21 mouse cellular contexts compared by ENCODE assay signal in genomic region chr7:128023565-128023964, GRCm38 (mm10). TPM values are rescaled to one million over a fixed set of nuclear protein-coding genes. Genes with fewer than 3 reads are reported as not detected.
"Had no signal": no experiment of that assay in that cellular context is flagged by ENCODE, and none has a peak within 500 bp of the region (broad histone marks: within the 10 kb centered on the region; RNA-seq: fewer than 3 reads in every experiment).

No protein-coding gene starts in this region.

- H3K36me3 ChIP-seq: limb, embryonic 12.5 days; liver, embryonic 15.5 days; lung, embryonic 15.5 days; midbrain, embryonic 12.5 days; stomach, embryonic 15.5 days had no signal

- H3K9ac ChIP-seq: limb, embryonic 12.5 days; liver, embryonic 15.5 days; lung, embryonic 15.5 days; midbrain, embryonic 12.5 days; stomach, embryonic 15.5 days had no signal

- H3K4me1 ChIP-seq: limb, embryonic 12.5 days; liver, embryonic 15.5 days; lung, embryonic 15.5 days; midbrain, embryonic 12.5 days; stomach, embryonic 15.5 days had no signal

- H3K9me3 ChIP-seq: limb, embryonic 12.5 days; liver, embryonic 15.5 days; lung, embryonic 15.5 days; midbrain, embryonic 12.5 days; stomach, embryonic 15.5 days had no signal

- H3K27me3 ChIP-seq: limb, embryonic 12.5 days; liver, embryonic 15.5 days; lung, embryonic 15.5 days; midbrain, embryonic 12.5 days; stomach, embryonic 15.5 days had no signal

- H3K27ac ChIP-seq: layer of hippocampus, adult 2 months; limb, embryonic 12.5 days; liver, embryonic 15.5 days; lung, embryonic 15.5 days; macrophage; midbrain, embryonic 12.5 days; stomach, embryonic 15.5 days had no signal

- H3K4me3 ChIP-seq: layer of hippocampus, adult 2 months; limb, embryonic 12.5 days; liver, embryonic 15.5 days; lung, embryonic 15.5 days; midbrain, embryonic 12.5 days; stomach, embryonic 15.5 days had no signal

- H3K4me2 ChIP-seq: limb, embryonic 12.5 days; liver, embryonic 15.5 days; lung, embryonic 15.5 days; midbrain, embryonic 12.5 days; stomach, embryonic 15.5 days had no signal

- ATAC-seq: midbrain, embryonic 16.5 days had no signal

- DNase-seq: kidney, adult 18-20 months; kidney, postnatal 10 days; kidney, postnatal 4 days; liver; right cerebral cortex, postnatal 14 days; thymus, postnatal 36 days had no signal

RNA-seq across cellular contexts. Expression of gene Trim72, which starts 19.8 kb away (rescaled TPM):
- polyA plus RNA-seq: kidney, embryonic 14.5 days; macrophage; midbrain, embryonic 12.5 days; midbrain, embryonic 16.5 days; neural tube, embryonic 14.5 days; thymus, postnatal 0 days had no signal

RNA-seq across cellular contexts. Expression of gene Gm49368, which starts 38.9 kb away (rescaled TPM):
- total RNA-seq: layer of hippocampus, adult 2 months; layer of hippocampus, postnatal 10 days; left cerebral cortex, postnatal 36 days; megakaryocyte-erythroid progenitor cell, adult 5-6 weeks had no signal
- polyA plus RNA-seq: kidney, embryonic 14.5 days; limb, embryonic 12.5 days; lung, embryonic 15.5 days; midbrain, embryonic 12.5 days; midbrain, embryonic 16.5 days; neural tube, embryonic 14.5 days; stomach, embryonic 15.5 days; testis, adult 2 months; thymus, postnatal 0 days had no signal
